Mouse (Mus musculus) G1E (cell line): Measurements from ENCODE around the gene Slc1a5.

Experiments used
- CTCF ChIP-seq: IDR thresholded peaks from 2 replicates; pipeline ENCODE4 v1.5.1; 2012; ENCODE audit warnings: low read depth, low read length, inconsistent platforms, mixed read lengths
- GATA1 ChIP-seq: IDR thresholded peaks from 2 replicates; pipeline ENCODE4 v1.6.1; 2012; ENCODE audit warnings: borderline replicate concordance, low read length, inconsistent platforms, mixed read lengths
- POLR2AphosphoS5 ChIP-seq: IDR thresholded peaks from 2 replicates; pipeline ENCODE4 v1.6.1; 2012; ENCODE audit warnings: low read depth, low read length, inconsistent platforms; ENCODE audit not compliant: insufficient replicate concordance
- TAL1 ChIP-seq: conservative IDR thresholded peaks from 2 replicates; pipeline ENCODE4 v1.6.1; 2012; ENCODE audit warnings: low read depth, low read length, inconsistent platforms, mixed read lengths

DNA sequence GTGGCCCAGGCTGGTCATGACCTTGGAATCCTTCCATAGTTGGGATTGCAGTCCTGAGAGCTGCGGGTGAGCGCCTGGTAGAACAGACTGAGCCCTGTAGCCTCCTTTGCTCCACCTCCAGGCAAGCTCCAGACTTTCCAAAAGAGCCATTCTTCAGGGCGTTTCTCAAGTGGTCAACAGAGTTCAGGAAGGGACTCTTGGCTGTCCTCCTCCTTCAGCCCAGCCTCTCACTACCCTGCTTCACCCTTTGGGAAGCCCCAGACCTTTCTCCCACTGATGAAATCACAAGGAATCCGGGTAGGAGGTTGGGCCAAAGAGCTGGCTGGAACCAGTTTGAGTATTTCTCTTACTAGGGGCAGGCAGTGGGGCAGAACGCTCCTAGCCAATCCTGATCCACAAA is 1.1 kb upstream of the Slc1a5 start:
- TF ChIP-seq GATA1 (no peak), POLR2AphosphoS5 (no peak), CTCF (no peak), TAL1 (no peak)
